In genomic region chr8:61436586-61437304, GRCm38 (mm10) we compare ENCODE assay signal across 15 mouse cellular contexts. TPM values are rescaled to one million over a fixed set of nuclear protein-coding genes. Genes with fewer than 3 reads are reported as not detected.
A peak's percentile ranks its signal among the peaks of the same experiment; 100 is the strongest.
DNase-seq lines count a peak whose midpoint lies in the region; ATAC-seq and TF ChIP-seq lines count a peak whose summit lies in the region.
"Had no signal": no experiment of that assay in that cellular context is flagged by ENCODE, and none has a peak within 500 bp of the region (broad histone marks: within the 10 kb centered on the region; RNA-seq: fewer than 3 reads in every experiment).

No protein-coding gene starts in this region.

- no peaks in the 10 kb centered on the region for H3K27me3 ChIP-seq in hindbrain, embryonic 10.5 days (ENCODE audit: insufficient read depth, poor library complexity, severe bottlenecking)
- no peaks in the 10 kb centered on the region for H3K27me3 ChIP-seq in hindbrain, postnatal 0 days (ENCODE audit: insufficient read depth, low read length)
- H3K27me3 ChIP-seq in lung, embryonic 15.5 days = no peaks in the 10 kb centered on the region
- no peaks in the 10 kb centered on the region for H3K27me3 ChIP-seq in hindbrain, embryonic 12.5 days
- H3K27me3 ChIP-seq in midbrain, embryonic 15.5 days (replicated peaks) = no peaks in the 10 kb centered on the region
- H3K27me3 ChIP-seq: limb, embryonic 15.5 days had no signal

- peak overlapping the region; percentile 53; the same call in 1 of the 2 replicates for H3K27ac ChIP-seq in hindbrain, embryonic 10.5 days
- H3K27ac ChIP-seq in hindbrain, postnatal 0 days = no peak overlapping the region
- no peak overlapping the region for H3K27ac ChIP-seq in lung, embryonic 15.5 days
- H3K27ac ChIP-seq in hindbrain, embryonic 12.5 days = peak overlapping the region; percentile 60
- H3K27ac ChIP-seq in midbrain, embryonic 15.5 days = no peak overlapping the region
- H3K27ac ChIP-seq: layer of hippocampus, adult 2 months; limb, embryonic 15.5 days had no signal

- H3K4me2 ChIP-seq in hindbrain, postnatal 0 days (ENCODE audit: low read depth, low read length) = no peak overlapping the region
- H3K4me2 ChIP-seq in lung, embryonic 15.5 days = no peak overlapping the region
- no peak overlapping the region for H3K4me2 ChIP-seq in hindbrain, embryonic 12.5 days (replicated peaks)
- H3K4me2 ChIP-seq in midbrain, embryonic 15.5 days = no peak overlapping the region
- H3K4me2 ChIP-seq: limb, embryonic 15.5 days had no signal

- no peak overlapping the region for H3K4me3 ChIP-seq in hindbrain, embryonic 10.5 days
- H3K4me3 ChIP-seq in hindbrain, postnatal 0 days (ENCODE audit: low read length) = no peak overlapping the region
- H3K4me3 ChIP-seq in lung, embryonic 15.5 days = no peak overlapping the region
- no peak overlapping the region for H3K4me3 ChIP-seq in lung, adult 2 months (replicated peaks; ENCODE audit: extremely low read depth, low read depth, low read length)
- H3K4me3 ChIP-seq in hindbrain, embryonic 12.5 days = no peak overlapping the region
- H3K4me3 ChIP-seq in midbrain, embryonic 15.5 days = no peak overlapping the region
- H3K4me3 ChIP-seq: layer of hippocampus, adult 2 months; limb, embryonic 15.5 days; myocyte had no signal

- no peak for ATAC-seq in hindbrain, postnatal 0 days
- ATAC-seq in lung, embryonic 15.5 days (ENCODE audit: borderline replicate concordance, extremely low read depth, low FRiP score, low TSS enrichment) = peak; percentile 31; the same call in 1 of the 2 replicates
- ATAC-seq in hindbrain, embryonic 12.5 days (ENCODE audit: low FRiP score) = peak; percentile 32; the same call in 1 of the 2 replicates
- ATAC-seq in midbrain, embryonic 15.5 days (replicated peaks) = peak; percentile 50; the same call in 1 of the 2 replicates
- ATAC-seq: forebrain, embryonic 14.5 days had no signal

- WGBS in hindbrain, embryonic 10.5 days = 42% methylated on average over 9 of the region's 9 CpGs
- WGBS in hindbrain, postnatal 0 days = 43% methylated on average over 9 of the region's 9 CpGs
- 42% methylated on average over 9 of the region's 9 CpGs for WGBS in lung, embryonic 15.5 days
- WGBS in lung, adult 2 months = 54% methylated on average over 9 of the region's 9 CpGs
- 38% methylated on average over 9 of the region's 9 CpGs for WGBS in hindbrain, embryonic 12.5 days
- WGBS in midbrain, embryonic 15.5 days = 23% methylated on average over 9 of the region's 9 CpGs

- peaks cover 8% of the 10 kb centered on the region for H3K9me3 ChIP-seq in hindbrain, embryonic 10.5 days
- no peaks in the 10 kb centered on the region for H3K9me3 ChIP-seq in hindbrain, postnatal 0 days (ENCODE audit: low read length)
- H3K9me3 ChIP-seq in lung, embryonic 15.5 days = no peaks in the 10 kb centered on the region; the same call in 1 of the 2 replicates
- 0 out of 2 replicates have a peak, but pooled peaks cover 8% of the 10 kb centered on the region for H3K9me3 ChIP-seq in hindbrain, embryonic 12.5 days (replicated peaks)
- no peaks in the 10 kb centered on the region for H3K9me3 ChIP-seq in midbrain, embryonic 15.5 days
- H3K9me3 ChIP-seq: limb, embryonic 15.5 days had no signal

- TF ChIP-seq POLR2A in lung, adult 2 months (IDR thresholded peaks at IDR 0.05; ENCODE audit: borderline replicate concordance, extremely low read depth, low read depth, low read length) = no peak

- no peak for TF ChIP-seq CTCF in hindbrain, postnatal 0 days (IDR thresholded peaks at IDR 0.05; ENCODE audit: low read depth)
- no peak for TF ChIP-seq CTCF in lung, adult 2 months (IDR thresholded peaks at IDR 0.05; ENCODE audit: insufficient read depth, low read length)

- no peak for DNase-seq in hindbrain, embryonic 10.5 days (ENCODE audit: low spot score)
- DNase-seq in hindbrain, postnatal 0 days (ENCODE audit: low spot score) = no peak
- no peak for DNase-seq in lung, adult 2 months
- DNase-seq in embryo, embryonic 10 days (ENCODE audit: low spot score) = no peak
- DNase-seq in layer of hippocampus, postnatal 14 days (ENCODE audit: low spot score in 2 of 2) = no peak
- DNase-seq: adrenal gland, postnatal 25 days; cerebellum, adult 9-11 months; thymus, postnatal 25 days had no signal

- no peaks in the 10 kb centered on the region for H3K36me3 ChIP-seq in hindbrain, embryonic 10.5 days
- H3K36me3 ChIP-seq in hindbrain, postnatal 0 days (ENCODE audit: insufficient read depth, low read length) = no peaks in the 10 kb centered on the region
- no peaks in the 10 kb centered on the region for H3K36me3 ChIP-seq in lung, embryonic 15.5 days
- no peaks in the 10 kb centered on the region for H3K36me3 ChIP-seq in hindbrain, embryonic 12.5 days
- no peaks in the 10 kb centered on the region for H3K36me3 ChIP-seq in midbrain, embryonic 15.5 days (replicated peaks)
- H3K36me3 ChIP-seq: limb, embryonic 15.5 days had no signal

- peaks cover 17% of the 10 kb centered on the region for H3K4me1 ChIP-seq in hindbrain, embryonic 10.5 days (replicated peaks)
- H3K4me1 ChIP-seq in hindbrain, postnatal 0 days (ENCODE audit: insufficient read depth, low read length) = no peaks in the 10 kb centered on the region
- peaks cover 7% of the 10 kb centered on the region for H3K4me1 ChIP-seq in lung, embryonic 15.5 days
- H3K4me1 ChIP-seq in lung, adult 2 months (ENCODE audit: control insufficient read depth, insufficient read depth, low read length) = no peaks in the 10 kb centered on the region
- H3K4me1 ChIP-seq in hindbrain, embryonic 12.5 days = peaks cover 12% of the 10 kb centered on the region
- peaks cover 5% of the 10 kb centered on the region for H3K4me1 ChIP-seq in midbrain, embryonic 15.5 days
- H3K4me1 ChIP-seq: limb, embryonic 15.5 days had no signal

- no peak overlapping the region for H3K9ac ChIP-seq in hindbrain, postnatal 0 days (replicated peaks; ENCODE audit: low read length)
- H3K9ac ChIP-seq in lung, embryonic 15.5 days = no peak overlapping the region
- no peak overlapping the region for H3K9ac ChIP-seq in hindbrain, embryonic 12.5 days
- H3K9ac ChIP-seq in midbrain, embryonic 15.5 days = no peak overlapping the region
- H3K9ac ChIP-seq: limb, embryonic 15.5 days had no signal

RNA-seq across cellular contexts. Expression of gene Cbr4, which starts 50.8 kb away (rescaled TPM):
- 23.8 and 27.1 TPM in 2 replicates for polyA plus RNA-seq in hindbrain, embryonic 10.5 days (2016; fragmentation: Nextera tagmentation; extraction: Ambion mirVana)
- total RNA-seq in hindbrain, postnatal 0 days (2014; rRNA removed) = 3.7 and 10.1 TPM in 2 replicates
- 24.5 and 27.9 TPM in 2 replicates for polyA plus RNA-seq in hindbrain, postnatal 0 days (2015; fragmentation: Nextera tagmentation; extraction: Ambion mirVana)
- polyA plus RNA-seq in lung, embryonic 15.5 days (2015; fragmentation: Nextera tagmentation; extraction: Ambion mirVana) = 28.3 and 31.7 TPM in 2 replicates
- polyA plus RNA-seq in lung, adult 2 months (2012; rRNA removed) = 3.6 and 5.6 TPM in 2 replicates
- 23.5 and 27.7 TPM in 2 replicates for polyA plus RNA-seq in hindbrain, embryonic 12.5 days (2016; fragmentation: Nextera tagmentation; extraction: Ambion mirVana)
- polyA plus RNA-seq in midbrain, embryonic 15.5 days (2015; fragmentation: Nextera tagmentation; extraction: Ambion mirVana) = 16.1 and 18.6 TPM in 2 replicates
- total RNA-seq in layer of hippocampus, postnatal 14 days (2021) = 10 to 100 TPM; 23.1 to 28.3 TPM

Comparison
In these comparisons a context has a peak if more than half of its experiments do, and no peak if none do; other contexts are left out.
1. H3K27ac ChIP-seq: peak in hindbrain, embryonic 10.5 days (single experiment) and hindbrain, embryonic 12.5 days (single experiment); none in hindbrain, postnatal 0 days (single experiment), lung, embryonic 15.5 days (single experiment) and midbrain, embryonic 15.5 days (single experiment).